Mouse (Mus musculus) kidney, postnatal 36 days (tissue): Measurements from ENCODE around the gene Fto.

Experiments
- DNase-seq, 2 experiments: peaks; one replicate each; pipeline ENCODE4 v3.0.0; 2021 to 2022; ENCODE audit warnings: mixed read lengths in 2 of 2

The Fto gene

GRCm38 (mm10) chr8:91570809-91571208 is 257.5 kb downstream of the Fto start:
- DNase-seq, result peak; percentile 52 to 69

- no peak for DNase-seq
Measured at GRCm38 (mm10) chr8:91571978-91572377, 258.7 kb downstream of the Fto start.

GRCm38 (mm10) chr8:91572630-91573029 is 259.3 kb downstream of the Fto start:
- peak; percentile 70 to 76 for DNase-seq

DNA sequence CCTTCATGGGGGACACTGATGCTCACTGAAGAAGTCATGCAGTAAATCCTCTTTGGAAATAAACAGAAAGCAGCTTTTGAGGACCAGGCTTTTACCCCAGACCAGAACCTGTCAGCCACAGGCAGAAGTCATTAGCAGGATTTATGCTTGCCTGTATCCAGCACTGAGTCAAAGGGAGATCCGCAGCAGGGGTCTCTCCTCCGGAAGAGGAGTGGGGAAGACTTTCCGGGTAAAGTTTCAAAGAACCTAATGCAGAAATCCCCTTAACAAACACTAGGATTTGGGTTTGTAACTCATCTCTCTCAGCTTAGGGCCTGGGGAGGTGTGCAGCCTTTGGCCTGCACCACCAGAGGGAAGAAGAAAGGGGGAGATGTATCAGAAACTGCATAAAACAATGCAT is 262.3 kb downstream of the Fto start:
- no peak for DNase-seq

- DNase-seq, result no peak
Measured at GRCm38 (mm10) chr8:91576086-91576917, 263.0 kb downstream of the Fto start.

GRCm38 (mm10) chr8:91576918-91577241 is 263.6 kb downstream of the Fto start:
- DNase-seq, result no peak

- no peak for DNase-seq
Measured at GRCm38 (mm10) chr8:91577605-91578004, 264.3 kb downstream of the Fto start.

GRCm38 (mm10) chr8:91584620-91585415 is 271.5 kb downstream of the Fto start:
- DNase-seq, result no peak

- no peak for DNase-seq
Measured at GRCm38 (mm10) chr8:91592436-91593105, 279.2 kb downstream of the Fto start.

- no peak for DNase-seq
Measured at GRCm38 (mm10) chr8:91593202-91593781, 280.0 kb downstream of the Fto start.

- DNase-seq, result peak; percentile 14 to 24
Measured at GRCm38 (mm10) chr8:91599349-91599837, 286.1 kb downstream of the Fto start.

GRCm38 (mm10) chr8:91603751-91604150 is 290.4 kb downstream of the Fto start:
- DNase-seq, result no peak

DNA sequence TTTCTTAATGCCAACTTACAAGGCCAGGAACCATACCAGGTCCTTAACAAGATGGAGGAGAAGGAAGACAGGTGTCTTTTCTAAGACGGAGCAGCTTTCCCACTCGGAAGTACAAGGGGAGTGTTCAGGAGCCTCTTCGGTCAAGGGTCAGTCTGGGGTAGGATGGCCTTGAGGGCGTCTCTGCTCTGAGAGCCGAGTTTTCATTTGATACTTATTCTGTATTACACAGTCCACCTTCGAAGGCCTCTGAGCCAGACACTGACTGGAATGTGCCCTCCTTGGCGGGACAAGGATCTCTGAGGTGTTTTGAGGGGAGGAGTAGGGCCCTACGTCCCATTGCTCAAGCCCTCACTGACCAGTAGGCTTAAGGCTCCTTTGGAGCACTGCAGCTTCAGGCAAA is 292.6 kb downstream of the Fto start:
- peak; percentile 48 to 54 for DNase-seq

DNA sequence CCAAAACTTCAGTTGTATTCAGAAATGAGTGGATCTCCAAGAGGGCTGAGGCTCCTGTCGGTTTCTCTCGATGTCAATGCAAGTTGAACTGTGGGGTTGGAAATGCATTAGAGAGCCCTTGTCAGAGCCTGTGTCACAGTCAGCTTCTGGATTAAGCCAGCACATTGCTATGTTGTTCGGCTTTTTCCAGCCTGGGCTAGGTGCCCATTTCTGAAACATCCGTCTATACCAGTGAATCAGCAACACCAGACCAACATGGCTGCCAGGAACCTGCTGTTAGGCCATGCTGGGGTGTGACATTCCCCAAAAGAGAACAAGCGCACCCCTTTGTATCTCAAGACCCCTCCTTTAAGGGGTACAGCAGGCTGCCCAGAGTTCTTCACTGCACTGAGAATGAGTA is 293.8 kb downstream of the Fto start:
- DNase-seq, result no peak

DNA sequence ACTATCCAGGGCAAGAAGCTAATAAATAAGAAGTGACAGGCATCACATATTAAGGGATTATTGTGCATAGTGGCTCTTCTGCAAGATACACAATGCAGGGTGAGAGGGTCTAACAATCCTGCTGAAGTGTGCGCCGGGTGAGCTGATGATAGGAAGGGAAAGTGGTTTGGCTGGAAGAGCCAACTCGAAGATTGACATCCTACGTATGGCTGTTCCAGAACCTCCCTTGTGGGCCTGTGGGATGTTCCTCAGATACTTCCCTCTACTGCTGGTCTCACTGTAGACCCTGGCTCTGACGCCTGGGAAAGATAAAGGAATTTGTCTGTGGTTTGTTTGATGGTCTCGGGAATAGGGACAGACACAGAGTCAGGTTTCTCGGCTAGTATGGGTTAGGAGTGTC is 297.9 kb downstream of the Fto start:
- no peak for DNase-seq

GRCm38 (mm10) chr8:91611723-91612362 is 298.5 kb downstream of the Fto start:
- DNase-seq, result no peak

DNA sequence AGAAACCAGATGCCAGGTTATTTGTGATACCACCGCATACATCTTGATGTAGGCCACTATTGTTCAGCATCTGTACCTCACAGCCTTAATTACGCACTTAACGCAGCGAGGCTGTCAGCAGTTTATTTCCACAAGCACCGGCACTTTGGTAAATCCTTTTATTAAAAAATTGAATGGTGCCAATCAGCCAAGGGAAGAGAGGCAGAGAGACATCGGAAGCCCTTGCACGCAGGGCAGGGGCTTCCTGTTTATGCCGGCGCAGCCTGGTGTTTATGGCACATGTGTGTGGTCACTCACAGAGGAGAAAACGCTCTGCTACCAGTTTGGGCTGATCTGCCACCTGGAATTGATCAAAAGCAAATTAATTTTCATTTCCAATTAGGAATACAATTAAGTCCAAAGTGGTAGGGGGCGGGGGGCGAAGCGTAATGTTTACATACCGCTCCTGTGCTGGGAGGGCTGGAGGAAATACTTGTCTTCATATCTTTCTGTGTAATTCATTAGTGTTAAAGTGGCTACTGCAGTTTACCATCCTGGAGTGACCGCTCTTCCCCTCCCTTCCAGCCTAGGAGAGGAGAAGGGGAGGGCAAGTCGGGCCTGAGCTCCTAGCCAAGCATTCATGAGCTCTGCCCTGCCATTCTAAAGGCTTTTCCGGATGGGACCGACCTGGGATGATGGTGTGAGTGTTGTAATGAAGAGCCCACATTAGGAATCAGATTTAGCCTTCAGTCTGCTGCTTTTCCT is 299.2 kb downstream of the Fto start:
- no peak for DNase-seq

DNA sequence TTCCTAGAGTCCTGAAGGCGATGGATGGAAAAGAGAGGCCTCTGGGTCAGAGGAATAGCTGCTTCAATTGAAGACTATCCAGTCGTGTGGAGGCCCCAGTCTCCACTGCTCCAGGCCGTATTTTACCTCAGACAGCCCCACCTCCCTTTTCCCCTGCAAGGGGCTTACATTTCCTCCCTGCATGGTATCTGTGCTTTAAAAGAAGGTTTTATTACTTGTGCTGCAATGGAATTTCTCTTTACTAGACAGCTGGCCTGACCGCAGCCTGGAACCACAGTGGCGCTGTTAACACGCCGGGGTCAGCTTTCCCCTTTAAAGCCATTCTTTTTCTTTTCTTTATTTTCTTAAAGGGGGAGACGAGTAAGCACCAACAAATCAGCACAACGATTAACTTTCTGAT is 300.3 kb downstream of the Fto start:
- no peak for DNase-seq

- no peak for DNase-seq
Measured at GRCm38 (mm10) chr8:91615196-91615595, 301.9 kb downstream of the Fto start.

- DNase-seq, result no peak
Measured at GRCm38 (mm10) chr8:91615781-91616683, 302.7 kb downstream of the Fto start.

- no peak for DNase-seq
Measured at GRCm38 (mm10) chr8:91617772-91618171, 304.4 kb downstream of the Fto start.
